Mouse (Mus musculus): ENCODE measurements around the gene Tmtc1.

GRCm38 (mm10) chr6:148387990-148388389 lies 56.2 kb downstream of the Tmtc1 start:
- TF ChIP-seq CTCF (IDR thresholded peaks at IDR 0.05; ENCODE audit: low read depth) = no peak
- TF ChIP-seq EP300 (optimal IDR thresholded peaks at IDR 0.05) = no peak

Data from stomach, postnatal 0 days (tissue).